Mouse (Mus musculus) olfactory bulb, adult 2 months (tissue): ENCODE data around the gene Ttc19. TPM values are rescaled to one million over a fixed set of nuclear protein-coding genes. Genes with fewer than 3 reads are reported as not detected.

Experiments used
- H3K27ac ChIP-seq: fragments of 200-500 bp; 2 replicates; pipeline ENCODE4 v1.5.1; 2012; ENCODE audit warnings: low read depth, low read length; ENCODE audit not compliant: insufficient read depth
- H3K4me1 ChIP-seq: fragments of 200-500 bp; 2 replicates; pipeline ENCODE4 v1.6.1; 2012; ENCODE audit warnings: low read length; ENCODE audit not compliant: control insufficient read depth, insufficient read depth
- H3K4me3 ChIP-seq: fragments of 200-500 bp; 2 replicates; pipeline ENCODE4 v1.5.1; 2012; ENCODE audit warnings: mild to moderate bottlenecking, low read depth, low read length, moderate library complexity; ENCODE audit not compliant: insufficient read depth
- CTCF ChIP-seq: fragments of 200-500 bp; IDR thresholded peaks from 2 replicates; pipeline ENCODE4 v1.5.1; 2012; ENCODE audit warnings: low read depth, mild to moderate bottlenecking, low read length, moderate library complexity; ENCODE audit not compliant: insufficient read depth
- POLR2A ChIP-seq: fragments of 200-500 bp; IDR thresholded peaks from 2 replicates; pipeline ENCODE4 v1.6.1; 2012; ENCODE audit warnings: mild to moderate bottlenecking, low read depth, low read length, moderate library complexity; ENCODE audit not compliant: insufficient read depth
- WGBS: fragments of 180-500 bp; shearing (Covaris S2); methylation state at CpG from one replicate; pipeline ENCODE4 v1.1.7; 2018; 5-methylcytosine and 5-hydroxymethylcytosine counted together
- polyA plus RNA-seq: library from polyadenylated mRNA; stranded (reverse); fragments of >200 nt; gene quantifications from 2 replicates; pipeline ENCODE4 v1.2.4, GENCODE M21; 2012; ENCODE audit warnings: low replicate concordance; ENCODE audit not compliant: missing spikeins, insufficient read depth, insufficient read length

The Ttc19 gene
- not detected in 2 replicates for polyA plus RNA-seq

- peak; percentile 97 for TF ChIP-seq POLR2A
- 0 out of 2 replicates have a peak, but pooled peaks have one; percentile 9 for TF ChIP-seq CTCF
- WGBS, result under 1% methylated on average over 68 of the region's 68 CpGs
- Histone ChIP-seq H3K4me1 (0 out of 2 replicates have a peak, but pooled peaks cover 2% of the 10 kb centered on the region), H3K27ac (peak within 1 kb of the TSS; percentile 96), H3K4me3 (peak within 1 kb of the TSS; percentile 90)
Observed at GRCm38 (mm10) chr11:62280675-62281600, at the start of gene Ttc19, which contains the start of gene Zswim7. Gene Ttc19 (plus strand): TSS chr11:62281473. Gene Zswim7 (minus strand): TSS chr11:62281375.

DNA sequence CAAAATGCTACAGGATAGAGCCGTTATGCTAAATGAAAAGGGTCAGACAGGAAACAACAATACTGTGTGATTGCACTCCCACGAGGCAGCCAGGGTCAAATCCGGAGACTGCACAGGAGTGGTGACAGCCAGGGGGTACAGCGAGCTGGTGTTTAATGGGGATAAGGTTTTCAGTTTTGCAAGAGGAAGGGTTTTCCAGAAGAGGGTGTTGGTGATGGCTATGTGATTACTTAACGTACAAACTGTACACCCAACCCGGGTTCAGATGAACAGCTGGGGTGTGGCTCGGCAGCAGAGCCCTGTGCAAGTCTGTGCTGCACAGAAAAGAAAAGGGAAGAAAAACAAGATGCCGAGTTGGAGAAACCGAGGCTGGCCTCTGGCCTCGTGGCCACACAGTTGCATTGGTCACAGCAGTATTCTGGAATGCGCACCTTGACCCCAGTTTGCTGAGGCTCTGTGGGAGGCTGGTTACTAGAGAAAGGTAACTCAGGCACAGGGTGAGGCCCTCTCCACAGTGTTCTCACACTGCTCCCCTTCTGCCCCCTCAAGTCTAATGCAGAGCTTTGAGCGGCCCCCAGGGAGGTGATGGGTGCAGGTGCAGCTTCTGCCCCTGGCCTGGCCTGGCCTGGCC, 40.5 kb upstream of the Ttc19 start:
- 88% methylated on average over 12 of the region's 12 CpGs for WGBS
- Histone ChIP-seq H3K4me1 (no peaks in the 10 kb centered on the region), H3K4me3 (no peak overlapping the region), H3K27ac (no peak overlapping the region)
- TF ChIP-seq CTCF (no peak), POLR2A (no peak)

DNA sequence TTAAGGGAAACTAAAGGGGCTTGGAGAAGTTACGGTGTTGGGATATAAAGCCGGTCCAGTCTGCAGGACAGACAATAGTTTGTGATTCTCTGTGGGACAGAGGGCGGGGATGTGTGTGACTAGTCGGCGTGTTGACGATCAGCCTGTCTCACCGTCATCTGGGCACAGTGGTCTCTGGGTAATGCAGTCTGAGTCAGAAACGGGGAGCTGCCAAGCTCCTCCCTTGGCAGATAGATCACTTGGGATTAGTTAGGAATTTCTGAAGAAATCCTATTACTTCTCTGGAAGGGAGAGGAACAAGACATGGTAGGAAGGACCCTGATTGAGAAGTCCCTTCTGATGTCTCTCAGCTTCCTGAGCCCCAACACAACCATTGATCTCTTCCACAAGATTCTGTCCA, 37.4 kb upstream of the Ttc19 start:
- H3K4me1 ChIP-seq, result peaks cover 7% of the 10 kb centered on the region
- no peak overlapping the region for H3K27ac ChIP-seq
- WGBS, result 79% methylated on average over 8 of the region's 8 CpGs
- TF ChIP-seq POLR2A (no peak), CTCF (no peak)
- H3K4me3 ChIP-seq, result no peak overlapping the region

DNA sequence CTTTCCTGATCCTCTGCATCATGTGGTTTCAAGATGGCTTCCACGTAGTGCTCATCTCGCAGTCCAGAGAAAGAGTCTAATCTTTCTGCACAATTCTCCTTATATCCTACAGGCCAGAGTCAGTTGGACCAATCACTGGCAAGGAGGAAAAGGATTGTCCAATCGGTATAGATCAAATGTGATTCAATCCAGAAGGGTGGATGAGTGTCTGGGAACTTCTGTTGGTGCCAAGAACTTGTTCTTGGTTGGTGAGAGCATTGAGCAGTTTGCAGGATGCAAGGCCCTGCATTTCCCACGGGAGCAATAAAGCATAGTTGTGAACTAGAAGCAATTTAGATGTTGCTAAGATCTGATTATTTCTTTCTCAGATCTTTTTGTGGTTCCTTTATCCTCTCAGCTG, 36.8 kb upstream of the Ttc19 start:
- H3K27ac ChIP-seq, result no peak overlapping the region
- TF ChIP-seq CTCF, result no peak
- TF ChIP-seq POLR2A, result no peak
- H3K4me1 ChIP-seq, result peaks cover 13% of the 10 kb centered on the region
- WGBS, result 88% methylated on average over 4 of the region's 4 CpGs
- no peak overlapping the region for H3K4me3 ChIP-seq

DNA sequence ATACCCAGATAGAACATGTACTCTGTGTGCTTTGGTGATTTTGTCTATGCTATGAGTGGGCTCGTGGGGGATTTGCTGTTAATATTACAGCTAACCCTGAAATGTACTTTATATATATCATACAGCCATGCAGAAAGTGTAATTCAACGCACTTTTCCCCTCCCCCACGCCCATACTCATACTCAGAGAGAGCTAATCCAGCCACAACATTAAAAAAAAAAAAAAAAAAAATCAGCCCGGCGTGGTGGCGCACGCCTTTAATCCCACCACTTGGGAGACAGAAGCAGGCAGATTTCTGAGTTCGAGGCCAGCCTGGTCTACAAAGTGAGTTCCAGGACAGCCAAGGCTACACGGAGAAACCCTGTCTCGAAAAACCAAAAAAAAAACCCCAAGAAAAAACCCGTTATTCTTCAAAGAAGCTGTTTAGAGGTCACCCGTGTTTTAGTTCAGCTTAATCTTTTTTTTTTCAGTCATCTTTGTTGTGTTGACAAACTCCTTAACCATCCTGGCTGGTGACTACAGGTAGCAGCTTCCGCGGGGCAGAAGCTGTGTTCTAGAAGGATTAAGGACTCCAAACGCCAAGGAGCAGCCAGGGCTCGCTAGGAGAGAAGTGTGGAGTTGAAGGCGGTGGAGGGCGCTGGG, 33.4 kb upstream of the Ttc19 start:
- TF ChIP-seq POLR2A (no peak), CTCF (no peak)
- H3K4me1 ChIP-seq, result peaks cover 16% of the 10 kb centered on the region
- 37% methylated on average over 18 of the region's 18 CpGs for WGBS
- no peak overlapping the region for H3K27ac ChIP-seq
- H3K4me3 ChIP-seq, result peak overlapping the region; percentile 54

DNA sequence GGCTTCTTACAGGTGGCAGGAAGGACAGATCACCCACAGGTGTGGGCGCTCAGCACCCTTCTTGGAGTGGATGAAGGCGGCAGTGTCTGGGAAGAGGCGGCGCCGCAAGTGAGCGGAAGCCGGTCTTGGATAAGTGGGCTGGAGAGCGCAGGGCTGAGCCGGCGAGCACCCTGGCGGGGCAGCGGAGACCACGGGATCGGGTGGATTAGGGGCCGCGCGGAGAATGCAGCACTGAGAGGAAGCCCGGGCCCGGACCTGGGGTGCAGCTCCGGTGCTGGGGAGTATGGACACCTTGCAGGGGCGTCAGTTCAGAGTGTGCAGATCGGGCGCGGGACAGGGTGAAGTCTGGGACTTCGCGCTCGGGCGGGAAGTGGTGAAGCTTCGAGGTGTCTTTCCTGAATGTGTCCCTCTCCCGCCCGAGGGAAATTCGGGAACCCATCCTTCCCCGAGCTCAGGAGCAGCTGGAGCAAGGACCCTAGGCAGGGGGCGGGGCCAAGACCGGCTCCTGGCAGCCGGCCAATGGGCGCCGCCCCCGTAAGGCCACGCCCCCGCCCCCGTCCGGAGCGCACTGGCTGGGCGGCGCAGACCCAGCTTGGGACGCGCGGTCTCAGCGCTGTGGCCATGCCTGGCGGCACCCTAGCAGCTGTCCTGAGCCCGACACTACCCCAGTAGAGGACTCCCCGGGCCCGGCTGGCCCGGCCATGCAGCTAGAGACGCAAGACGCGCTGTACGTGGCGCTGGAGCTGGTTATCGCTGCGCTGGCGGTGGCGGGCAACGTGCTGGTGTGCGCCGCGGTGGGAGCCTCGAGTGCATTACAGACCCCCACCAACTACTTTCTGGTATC, 32.6 kb upstream of the Ttc19 start, which contains the start of gene Adora2b:
TSS of gene Adora2b (plus strand) at position 584 of the 844 bp plus-strand sequence.
- Histone ChIP-seq H3K27ac (no peak within 1 kb of the TSS), H3K4me1 (peaks cover 16% of the 10 kb centered on the region), H3K4me3 (peak within 1 kb of the TSS; percentile 54)
- under 1% methylated on average over 68 of the region's 69 CpGs for WGBS
- TF ChIP-seq CTCF (no peak), POLR2A (no peak)

DNA sequence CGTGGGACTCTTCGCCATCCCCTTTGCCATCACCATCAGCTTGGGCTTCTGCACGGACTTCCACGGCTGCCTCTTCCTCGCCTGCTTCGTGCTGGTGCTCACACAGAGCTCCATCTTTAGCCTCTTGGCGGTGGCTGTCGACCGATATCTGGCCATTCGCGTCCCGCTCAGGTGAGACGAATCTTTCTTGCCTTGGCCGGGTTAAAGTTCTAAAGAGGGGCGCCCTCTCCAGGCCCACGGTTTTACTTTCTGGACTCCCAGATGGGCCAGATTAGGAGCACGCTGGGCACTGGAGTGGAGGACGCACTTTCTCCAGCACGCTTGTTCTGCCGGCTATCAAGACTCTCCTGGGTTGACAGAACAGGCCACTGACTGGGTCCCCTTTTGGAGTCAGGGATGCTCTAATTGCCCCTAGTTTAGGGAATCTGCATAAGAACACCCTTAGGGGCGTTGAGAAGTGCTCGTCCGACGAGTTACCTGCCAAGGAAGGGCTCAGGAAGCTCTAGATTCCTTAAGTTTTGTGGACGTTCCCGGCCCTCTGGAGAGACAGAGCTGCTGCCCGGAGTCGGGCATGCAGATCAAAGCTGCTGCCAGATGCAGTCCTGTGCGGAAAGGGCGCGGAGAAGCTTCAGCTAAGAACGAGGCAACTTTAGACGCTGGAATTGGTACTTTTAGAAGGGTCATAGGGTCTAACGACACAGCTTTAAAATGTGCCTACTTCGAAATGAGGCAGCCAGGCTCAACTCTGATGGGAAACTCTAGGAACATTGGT, 31.8 kb upstream of the Ttc19 start:
- TF ChIP-seq CTCF (no peak), POLR2A (no peak)
- H3K4me1 ChIP-seq, result peaks cover 16% of the 10 kb centered on the region
- peak overlapping the region; percentile 54 for H3K4me3 ChIP-seq
- H3K27ac ChIP-seq, result no peak overlapping the region
- WGBS, result 5% methylated on average over 35 of the region's 35 CpGs
